Mouse (Mus musculus) mature B cell (primary cell): ENCODE measurements at regions not wholly inside any gene's neighbourhood (a gene's known extent, or its start where the extent isn't known, plus 50 kb on each side); places are given as distances from the start of the nearest gene placed in this dataset.

Experiments
- in situ Hi-C: fragments of 300-500 bp; cut with MboI; formaldehyde crosslinking; loops from 2 replicates; pipeline ENCODE4 v1.14.3; 2019

DNA sequence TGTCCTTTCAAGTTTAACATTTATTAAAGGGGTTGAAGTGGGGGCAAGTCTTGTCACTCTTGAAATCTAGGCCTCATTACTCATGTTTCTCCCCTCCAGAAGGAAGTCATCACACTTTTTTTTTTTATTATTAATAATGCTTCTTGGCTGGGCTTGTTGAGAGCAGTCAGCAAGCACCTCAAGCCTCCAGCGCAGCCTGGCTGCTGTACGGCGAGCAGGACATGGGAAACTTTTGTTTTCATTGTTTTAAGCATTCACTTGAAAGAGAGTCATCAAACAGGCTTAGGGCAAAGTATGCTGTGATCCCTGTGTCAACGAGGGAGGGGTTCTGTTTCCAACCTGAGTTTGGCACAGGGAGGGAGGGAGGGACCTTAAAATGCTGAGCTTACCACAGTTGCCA lies 178.7 kb downstream of the Gm12728 start:
- in situ Hi-C loops, result no loop called here

DNA sequence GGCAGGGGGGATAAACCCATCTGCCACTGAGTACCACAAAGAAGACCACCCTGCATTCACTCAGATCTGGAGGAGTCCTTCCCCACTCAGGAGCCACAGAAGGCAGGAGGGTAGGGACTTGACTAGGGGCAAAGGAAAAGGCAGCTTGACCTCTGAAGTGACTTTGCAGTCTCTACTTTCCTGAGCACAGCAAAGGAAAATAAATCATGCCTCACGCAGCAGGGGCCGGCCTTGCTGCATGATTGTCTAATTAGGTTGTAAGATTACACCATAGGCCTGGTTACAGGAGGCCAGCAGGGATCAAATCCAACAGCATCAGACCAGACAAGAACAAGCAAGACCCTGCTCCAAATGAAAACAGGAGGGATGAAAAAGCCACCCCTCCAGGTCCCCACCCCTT lies 180.0 kb downstream of the Gm12728 start:
- in situ Hi-C loops, result no loop called here

DNA sequence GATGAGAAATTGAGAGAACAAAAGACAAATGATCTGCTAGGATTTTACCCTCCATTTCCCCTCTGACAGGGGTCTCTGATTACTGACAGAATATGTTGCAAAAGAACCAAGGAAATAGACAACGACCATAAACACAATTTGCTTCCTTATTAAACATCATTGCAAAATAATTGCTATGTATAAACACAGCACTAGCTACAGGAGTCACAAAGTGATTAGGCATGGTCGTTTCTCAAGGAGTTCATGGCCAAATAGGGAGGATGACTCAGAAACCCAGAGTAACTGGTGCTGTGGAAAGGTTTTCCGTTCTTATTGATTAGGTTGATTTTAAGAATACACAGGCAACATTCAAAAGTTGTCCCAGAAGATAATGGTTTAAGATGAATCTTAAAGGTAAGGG lies 180.4 kb downstream of the Gm12728 start:
- in situ Hi-C loops, result no loop called here

DNA sequence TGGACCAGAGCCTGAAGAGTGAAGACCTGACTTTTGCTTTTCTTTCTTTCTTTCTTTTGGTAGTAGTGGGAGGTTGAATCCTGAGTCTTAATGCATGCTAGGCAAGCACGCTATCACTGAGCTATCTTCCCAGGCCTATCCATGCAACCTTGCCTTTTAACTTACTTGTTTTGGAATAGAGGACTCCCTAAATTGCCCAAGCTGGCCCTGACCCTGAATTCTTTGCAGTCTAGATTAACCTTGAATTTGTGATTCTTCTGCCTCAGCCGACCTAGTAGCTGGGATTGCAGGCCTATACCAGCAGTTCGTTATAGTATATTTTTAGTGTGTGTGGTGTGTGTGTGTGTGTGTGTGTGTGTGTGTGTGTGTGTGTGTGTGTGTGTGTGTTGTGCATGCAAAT lies 183.1 kb downstream of the Gm12728 start:
- in situ Hi-C loops, result no loop called here

DNA sequence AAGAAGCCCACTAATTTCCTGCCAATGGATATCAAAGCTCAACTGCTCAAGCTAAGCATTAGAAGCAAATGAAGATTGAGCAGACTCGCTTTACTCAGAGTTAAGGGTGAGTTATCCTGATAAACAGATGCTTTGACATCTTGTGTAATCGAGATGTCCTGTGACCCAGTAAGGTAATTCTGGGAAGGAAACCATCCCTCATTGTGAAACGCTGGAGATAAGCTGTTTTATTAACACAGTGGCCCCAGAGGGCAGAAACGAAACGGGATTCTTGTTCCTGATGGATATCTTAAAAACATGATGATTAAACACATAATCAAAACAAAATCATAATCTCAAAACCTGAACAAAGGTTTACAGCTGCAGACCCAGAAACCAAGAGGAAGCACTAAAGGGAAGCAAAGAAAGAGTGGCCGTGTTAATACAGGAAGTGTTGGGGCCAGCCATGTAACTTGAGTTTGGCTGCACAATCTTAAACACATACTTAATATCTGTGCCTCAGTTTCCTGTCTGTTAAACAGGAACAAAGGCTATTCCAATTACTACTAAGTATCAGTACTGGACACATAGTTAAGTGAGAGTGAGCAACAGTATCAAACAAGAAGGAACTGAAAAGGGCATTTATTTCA lies 184.2 kb downstream of the Gm12728 start:
- in situ Hi-C loops, result no loop called here

DNA sequence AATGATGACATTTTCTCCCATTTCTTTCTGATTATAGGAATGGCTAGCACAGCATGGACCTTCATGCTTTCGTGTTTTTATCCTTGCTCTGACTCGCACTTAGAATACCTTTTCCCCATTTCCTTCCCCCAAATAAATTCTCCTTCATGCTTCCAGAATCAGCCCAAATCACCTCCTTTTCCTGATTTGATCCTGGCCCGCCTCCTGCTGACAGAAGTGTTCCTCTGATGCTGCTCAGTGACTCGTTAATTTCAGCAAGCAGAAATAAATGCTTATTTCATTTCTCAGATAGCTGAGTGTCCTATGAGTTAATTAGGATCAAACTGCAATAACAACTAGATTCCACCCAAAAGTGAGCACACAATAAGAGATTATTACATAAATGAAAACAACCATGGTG lies 185.3 kb downstream of the Gm12728 start:
- in situ Hi-C loops, result no loop called here

DNA sequence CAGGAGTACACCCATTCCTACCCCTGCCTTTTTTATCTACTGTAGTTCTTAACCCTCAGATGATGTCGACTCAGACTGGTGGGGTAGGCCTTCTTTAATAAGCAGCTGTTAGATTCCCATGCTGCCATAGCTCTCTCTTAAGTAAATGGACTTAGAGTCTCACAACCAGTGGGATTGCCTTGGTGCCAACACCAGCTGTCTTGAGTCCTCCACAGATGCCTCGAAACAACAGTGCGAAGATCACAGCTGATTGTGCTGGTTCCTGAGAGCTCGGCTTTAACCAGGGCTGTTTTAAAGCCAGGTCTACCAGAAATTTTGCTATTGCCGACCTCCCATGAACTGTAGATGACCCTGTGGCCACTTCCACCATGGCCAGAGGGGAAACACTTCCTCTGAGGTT lies 189.4 kb downstream of the Gm12728 start:
- in situ Hi-C loops, result no loop called here

DNA sequence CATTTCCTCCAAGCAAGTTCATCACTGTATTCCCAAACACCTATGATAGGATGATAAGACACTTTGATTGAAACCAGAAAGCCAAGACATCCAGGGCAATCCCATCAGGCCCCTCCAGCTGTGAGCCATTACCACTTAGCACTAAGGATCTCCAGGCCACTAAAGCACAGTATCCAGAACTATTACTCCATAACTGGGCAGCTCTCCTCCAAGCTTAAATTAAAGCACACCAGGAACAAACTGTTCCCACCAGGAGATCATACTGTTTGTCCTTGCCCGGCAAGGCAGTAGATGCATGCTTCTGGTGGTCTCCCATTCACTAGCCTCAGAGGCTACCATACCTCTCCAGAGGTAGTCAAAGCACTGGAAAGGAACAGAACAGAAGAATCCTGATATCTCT lies 193.3 kb downstream of the Gm12728 start:
- in situ Hi-C loops, result no loop called here

DNA sequence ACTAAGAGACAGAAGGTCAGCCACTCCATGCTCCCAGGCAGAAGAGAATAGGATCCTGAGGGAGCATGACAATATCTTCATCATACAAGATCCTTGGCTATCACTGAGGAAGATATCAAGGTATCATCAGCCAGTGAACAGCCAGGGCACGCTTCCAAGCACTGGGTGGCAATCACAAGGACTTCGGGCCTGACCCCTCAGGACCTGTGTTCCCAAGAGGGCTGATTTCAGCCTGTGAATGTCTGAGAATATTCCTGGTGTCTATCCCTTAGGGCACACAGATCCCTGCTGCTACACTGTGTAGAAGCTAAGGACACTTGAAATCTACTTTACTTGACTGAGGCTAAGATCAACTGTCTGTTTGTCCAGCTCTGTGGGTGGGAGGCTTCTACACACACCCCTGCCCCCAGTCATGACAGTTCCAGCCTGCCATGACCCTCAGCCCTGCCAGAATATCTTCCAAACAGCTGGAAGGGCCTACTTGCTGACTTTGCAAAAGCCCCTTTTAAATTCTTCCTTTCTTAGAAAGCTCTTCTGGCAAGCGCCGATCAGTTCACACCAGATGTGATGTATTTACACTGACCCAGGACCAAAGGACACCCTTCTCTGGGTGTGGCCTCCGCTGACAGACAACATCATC lies 198.4 kb downstream of the Gm12728 start:
- in situ Hi-C loops, result no loop called here

DNA sequence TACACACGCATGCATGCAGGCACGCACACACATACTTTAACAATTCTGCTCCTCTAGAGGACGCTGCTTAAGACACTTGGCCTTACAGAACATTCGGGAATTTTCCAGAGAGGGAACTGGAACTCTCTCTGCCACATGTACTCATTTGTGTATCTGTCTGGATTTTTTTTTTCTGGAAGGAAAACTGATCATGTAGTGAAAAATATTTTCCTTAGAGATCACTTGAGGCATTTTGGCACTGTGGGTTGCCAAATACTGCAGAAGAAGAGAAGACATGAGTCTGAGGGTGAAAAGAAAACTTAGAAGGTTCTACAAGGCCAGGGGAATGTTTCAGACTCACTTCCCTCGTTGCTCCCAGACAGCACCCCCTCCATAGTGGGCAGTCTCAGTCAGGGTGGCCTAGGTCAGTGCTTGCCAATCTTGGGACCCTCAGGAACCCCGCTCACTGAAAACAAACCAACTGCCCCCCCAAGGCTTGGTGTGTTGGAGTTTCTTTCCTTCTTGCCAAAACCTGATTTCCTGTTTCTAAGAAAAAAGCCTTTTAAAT lies 203.0 kb downstream of the Gm12728 start:
- in situ Hi-C loops, result no loop called here

DNA sequence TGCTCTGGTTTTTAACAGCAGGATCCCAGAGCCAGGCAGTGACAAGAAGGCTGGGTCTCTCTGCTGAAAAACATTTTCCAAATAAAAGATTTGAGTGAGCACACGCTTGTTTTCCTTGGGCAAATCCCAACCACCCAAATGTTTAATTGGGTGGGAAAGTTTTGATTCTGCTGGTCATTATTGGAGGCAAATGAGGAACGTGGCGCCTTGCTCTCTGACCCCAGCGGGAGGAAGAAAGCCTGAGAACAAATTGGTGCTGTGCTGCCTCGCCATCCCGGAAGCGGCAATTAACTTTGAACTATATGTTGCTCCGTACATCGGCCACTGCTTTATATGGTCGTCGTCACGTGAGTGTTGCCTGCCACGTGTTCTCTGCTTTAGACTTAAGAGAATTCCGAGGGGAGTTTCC lies 204.7 kb downstream of the Gm12728 start:
- in situ Hi-C loops, result no loop called here

DNA sequence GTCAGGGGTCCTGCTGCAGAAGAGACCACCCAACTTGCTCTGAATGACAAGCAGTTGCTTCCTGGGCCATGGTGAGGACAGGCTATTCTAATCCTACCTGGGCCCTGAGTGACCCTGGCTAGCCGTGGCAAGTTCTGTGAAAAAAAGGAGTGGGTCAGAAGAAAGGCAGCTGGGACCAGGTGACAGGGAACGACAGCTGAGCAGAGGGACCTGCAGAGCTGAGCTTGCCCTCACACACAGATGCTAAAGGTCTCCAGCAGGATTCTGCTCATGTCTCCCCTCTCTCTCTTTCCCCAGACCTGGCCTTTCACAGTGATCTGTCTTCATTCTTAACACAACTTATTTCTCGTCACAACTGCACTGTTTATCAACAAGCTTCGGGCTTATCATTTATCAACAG lies 206.4 kb downstream of the Gm12728 start:
- in situ Hi-C loops, result no loop called here

DNA sequence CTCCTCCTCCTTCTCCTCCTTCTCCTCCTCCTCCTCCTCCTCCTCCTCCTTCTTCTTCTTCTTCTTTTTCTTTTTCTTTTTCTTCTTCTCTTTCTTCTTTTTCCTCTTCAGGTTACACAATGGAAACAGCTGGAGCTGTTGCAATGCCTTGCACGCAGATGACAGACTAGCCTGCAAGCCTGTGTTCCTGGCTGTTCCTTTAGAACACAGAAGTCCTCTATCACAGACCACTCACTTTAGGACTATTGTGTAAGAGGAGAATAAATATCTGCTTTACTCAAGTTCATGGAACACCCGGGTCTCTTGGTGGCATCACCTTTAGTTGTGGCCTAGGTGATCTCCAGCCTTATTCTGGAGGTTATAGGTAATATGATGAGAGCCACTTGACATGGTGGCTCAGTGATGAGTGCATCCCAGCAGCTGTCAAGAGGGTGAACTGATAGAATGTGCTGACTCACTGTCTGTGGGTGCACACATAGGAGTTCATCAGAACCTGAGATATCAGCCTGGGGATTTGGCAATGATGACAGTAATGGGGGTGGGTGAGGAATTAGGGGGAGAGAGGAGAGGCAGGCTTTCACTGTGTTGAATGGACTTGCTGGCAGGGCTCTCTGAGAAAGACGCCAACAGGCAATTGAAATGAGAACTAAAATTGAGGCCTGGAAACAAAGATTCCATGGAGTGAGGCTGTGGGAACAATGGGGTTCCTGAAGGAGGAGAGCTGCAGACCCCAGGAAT lies 207.4 kb downstream of the Gm12728 start:
- in situ Hi-C loops, result no loop called here

DNA sequence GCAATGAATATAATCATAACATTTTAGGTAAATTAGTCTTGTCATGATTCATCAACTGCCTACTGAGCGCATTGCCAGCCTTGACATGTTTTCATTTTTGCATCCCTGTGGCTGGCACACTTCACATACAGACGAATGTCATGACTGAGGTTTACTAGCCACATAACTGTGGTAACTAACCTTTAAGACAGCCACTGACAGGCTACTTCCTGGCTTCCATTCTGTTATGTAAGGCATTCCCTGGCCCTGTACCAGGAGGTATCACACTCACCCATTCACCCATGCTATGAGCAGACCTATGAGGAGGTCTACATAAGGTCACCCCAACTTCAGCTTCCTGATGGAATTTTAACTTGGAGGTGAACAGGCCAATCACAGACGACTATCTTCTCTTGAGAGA lies 212.8 kb downstream of the Gm12728 start:
- in situ Hi-C loops, result no loop called here

DNA sequence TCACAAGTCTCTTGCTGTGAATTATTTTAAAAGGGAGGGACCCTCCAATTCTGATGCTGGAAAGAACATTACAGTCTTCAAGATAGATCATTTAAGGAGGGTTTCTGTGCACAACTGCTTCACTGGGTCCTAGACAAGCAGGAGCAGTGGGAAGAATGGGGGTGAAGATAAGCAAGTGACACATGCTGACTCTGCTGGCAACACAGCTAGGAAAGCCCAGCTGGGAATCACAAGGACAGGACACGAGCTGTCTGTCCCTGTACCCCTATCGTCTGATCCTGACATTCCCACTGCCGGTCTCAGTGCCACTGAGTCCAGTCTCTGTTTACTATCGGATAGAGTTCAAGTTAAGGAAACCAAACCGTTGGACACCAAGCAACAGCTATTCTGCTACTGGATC lies 216.3 kb downstream of the Gm12728 start:
- in situ Hi-C loops, result no loop called here

DNA sequence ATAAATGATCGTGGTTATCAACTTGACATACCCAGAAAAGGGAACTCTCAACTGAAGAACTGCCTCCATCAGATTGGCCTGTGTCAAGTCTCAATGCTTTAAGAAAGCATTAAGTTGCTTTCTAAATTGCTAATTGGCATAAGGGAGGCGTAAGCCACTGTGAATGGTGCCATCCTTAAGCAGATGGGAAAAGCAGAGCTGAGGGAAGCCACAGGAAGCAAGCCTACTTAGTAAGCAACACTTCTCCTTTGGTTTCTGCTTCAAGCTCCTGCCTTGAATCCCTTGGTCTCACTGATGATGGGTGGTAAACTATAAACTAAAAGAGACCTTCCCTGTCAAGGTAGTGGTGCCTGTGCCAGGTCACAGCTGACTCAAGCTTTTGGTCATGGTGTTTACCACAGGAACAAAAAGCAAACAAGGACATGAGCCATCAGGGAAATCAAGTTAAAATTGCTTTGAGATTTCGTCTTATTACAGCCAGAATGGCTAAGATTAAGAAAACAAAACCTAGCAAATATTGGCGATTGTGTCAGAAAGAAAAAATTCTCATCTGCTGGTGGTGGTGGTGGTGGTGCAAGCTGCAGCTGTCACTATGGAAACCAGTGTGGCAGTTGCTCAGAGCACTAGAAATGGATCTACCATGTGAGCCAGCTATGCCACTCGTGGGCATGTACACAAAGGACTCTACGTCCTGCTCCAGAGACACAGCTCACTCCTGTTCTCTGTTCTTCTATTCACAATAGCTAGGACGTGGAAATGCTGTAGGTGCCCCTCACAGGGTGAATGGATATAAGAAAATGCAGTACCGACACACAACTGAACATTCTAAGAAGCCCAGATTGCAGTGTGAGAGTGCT lies 217.9 kb downstream of the Gm12728 start:
- in situ Hi-C loops, result no loop called here

DNA sequence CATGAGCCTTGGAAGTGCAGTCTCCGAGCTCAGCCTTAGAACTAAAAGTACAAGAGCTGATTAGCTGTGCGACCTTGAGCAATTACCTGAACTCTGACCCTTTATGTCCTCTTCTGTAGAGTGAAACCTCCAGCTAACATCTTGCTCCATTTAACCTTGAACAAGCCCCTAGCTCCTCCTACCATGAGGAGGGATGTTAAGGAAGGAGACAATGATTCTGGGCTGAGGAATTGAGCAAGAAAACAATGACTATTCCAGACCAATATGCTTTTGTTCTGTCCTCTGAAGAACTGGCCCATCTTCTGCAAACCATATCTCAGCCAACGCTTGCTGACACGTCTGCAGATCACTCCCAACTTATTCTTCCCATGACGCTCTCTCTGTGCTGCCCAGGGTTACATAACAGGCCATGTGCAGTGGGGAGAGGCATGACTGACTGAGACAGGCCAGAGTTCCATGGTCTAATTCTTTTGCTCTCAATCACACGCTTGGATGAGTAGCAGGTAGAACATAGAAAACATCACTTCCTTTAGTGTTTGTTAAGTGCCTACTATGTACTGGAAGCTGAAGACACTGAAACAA lies 227.5 kb downstream of the Gm12728 start:
- in situ Hi-C loops, result no loop called here

DNA sequence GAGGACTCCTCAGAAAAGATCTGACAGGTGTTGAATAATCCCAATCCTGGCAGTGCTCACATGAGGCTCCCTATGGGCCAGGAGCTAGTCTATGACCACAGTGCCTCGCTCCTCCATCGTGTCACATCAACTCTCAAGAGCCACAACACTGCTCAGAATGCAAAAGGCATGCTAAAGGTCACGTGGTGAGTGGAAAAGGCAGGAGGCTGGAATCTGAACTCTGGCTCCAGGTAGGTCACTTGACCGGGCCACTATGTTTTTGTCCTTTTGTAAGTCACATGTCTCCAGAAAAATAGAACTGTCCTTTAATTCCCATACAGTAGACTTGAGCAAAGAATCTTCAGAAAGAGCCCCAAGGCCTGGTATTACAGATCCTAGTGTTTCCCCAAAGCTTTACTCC lies 229.3 kb downstream of the Gm12728 start:
- in situ Hi-C loops, result no loop called here

DNA sequence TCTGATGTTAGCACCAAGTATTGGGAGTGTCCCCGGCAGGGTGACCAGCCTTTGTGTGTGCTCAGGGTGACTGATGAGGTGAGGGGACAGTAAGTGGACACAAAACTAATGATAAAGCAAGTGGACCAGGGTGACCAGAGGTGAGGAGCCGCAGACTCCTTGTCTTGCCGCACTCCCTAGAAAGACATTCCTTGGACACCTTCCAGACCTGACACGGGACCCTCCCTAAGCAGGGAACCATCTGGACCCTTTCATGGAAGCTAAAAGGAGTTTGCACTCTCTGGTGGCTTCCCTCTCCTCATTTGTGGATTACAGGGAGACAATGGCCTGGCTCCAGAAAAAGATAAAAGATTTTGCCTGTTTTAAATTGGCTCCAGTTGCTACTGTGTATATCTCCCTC lies 230.7 kb downstream of the Gm12728 start:
- in situ Hi-C loops, result no loop called here

DNA sequence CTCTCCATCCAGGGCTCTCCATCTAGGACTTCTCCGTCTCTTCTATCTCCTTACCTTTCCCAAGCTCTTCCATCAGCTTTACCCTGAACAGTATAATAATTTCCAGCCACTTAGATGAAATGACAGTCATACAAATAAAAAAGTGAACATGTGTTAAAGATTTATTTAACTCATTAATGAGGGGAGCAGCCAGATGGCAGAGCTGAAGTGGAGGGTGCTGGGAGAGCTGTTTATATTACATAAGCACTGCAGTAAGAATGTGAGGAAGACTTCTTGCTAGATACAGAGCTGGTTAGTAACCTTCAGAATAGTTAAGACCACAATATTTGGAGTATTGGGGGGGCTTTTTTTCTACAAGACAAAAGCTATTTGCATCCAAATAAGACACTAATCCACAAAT lies 234.9 kb downstream of the Gm12728 start:
- in situ Hi-C loops, result no loop called here

DNA sequence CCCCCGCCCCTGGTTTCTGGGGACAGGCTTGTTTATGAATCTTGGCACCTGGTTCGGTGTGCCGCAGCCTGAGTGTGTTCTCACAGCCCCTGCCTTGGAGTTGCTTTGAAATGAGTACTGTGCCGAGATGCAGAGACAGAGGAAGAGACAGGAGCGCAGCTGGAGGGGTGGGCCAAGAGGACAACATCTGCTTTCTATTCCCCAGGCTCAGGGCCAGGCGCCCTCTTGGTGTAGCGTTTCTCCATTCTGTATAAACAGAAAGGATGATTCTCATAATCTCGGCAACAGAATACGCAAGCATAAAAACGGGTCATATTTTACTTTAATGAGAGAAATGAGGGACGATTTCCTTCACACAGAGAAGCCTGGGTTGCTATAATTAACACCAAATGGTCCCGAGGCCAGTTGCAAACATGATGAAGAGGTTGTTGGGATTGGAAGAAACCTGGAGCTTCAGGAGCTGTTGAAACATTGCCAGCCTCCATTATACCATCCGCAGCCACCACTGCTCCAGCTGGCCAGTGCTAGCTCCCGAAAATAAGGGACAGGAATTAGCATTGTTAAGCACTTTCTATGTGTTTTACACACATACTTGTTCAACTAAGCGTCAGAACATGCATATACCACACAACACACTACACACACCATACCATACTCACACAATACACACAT lies 236.4 kb downstream of the Gm12728 start:
- in situ Hi-C loops, result no loop called here
